Comparison of ENCODE assay signal across 8 mouse cellular contexts in genomic region chrX:75083982-75084773, GRCm38 (mm10). TPM values are rescaled to one million over a fixed set of nuclear protein-coding genes. Genes with fewer than 3 reads are reported as not detected.
A peak's percentile ranks its signal among the peaks of the same experiment; 100 is the strongest.
DNase-seq lines count a peak whose midpoint lies in the region; ATAC-seq and TF ChIP-seq lines count a peak whose summit lies in the region.

No protein-coding gene starts in this region.

- WGBS in stomach, embryonic 15.5 days: 23% methylated on average over 26 of the region's 26 CpGs

- H3K4me2 ChIP-seq in stomach, embryonic 15.5 days: peak overlapping the region; percentile 62

- peak overlapping the region; percentile 59 for H3K4me3 ChIP-seq in embryonic fibroblast, embryonic 13.5 days (ENCODE audit: insufficient read depth, low read length)
- H3K4me3 ChIP-seq in stomach, embryonic 15.5 days (replicated peaks): peak overlapping the region; percentile 50

- no peak for TF ChIP-seq POLR2A in embryonic fibroblast, embryonic 13.5 days (IDR thresholded peaks at IDR 0.05; ENCODE audit: low read depth, low read length)

- no peaks in the 10 kb centered on the region for H3K9me3 ChIP-seq in stomach, embryonic 15.5 days

- TF ChIP-seq CTCF in embryonic fibroblast, embryonic 13.5 days (IDR thresholded peaks at IDR 0.05; ENCODE audit: borderline replicate concordance, insufficient read depth, low read length): no peak

- intact Hi-C loops in heart, postnatal 14 days (cut with DNase I): loop anchor here (10.0 kb wide), 1 partner anchor 79 kb away; no protein-coding TSS in a partner anchor

- no peaks in the 10 kb centered on the region for H3K4me1 ChIP-seq in embryonic fibroblast, embryonic 13.5 days (ENCODE audit: control insufficient read depth, insufficient read depth, low read length)
- H3K4me1 ChIP-seq in stomach, embryonic 15.5 days: no peaks in the 10 kb centered on the region

- ATAC-seq in megakaryocyte progenitor cell, adult 5-6 weeks (replicated peaks; ENCODE audit: poor library complexity): peak; percentile 59
- ATAC-seq in stomach, embryonic 15.5 days (ENCODE audit: insufficient read depth, low FRiP score, low read depth): no peak; the same call in 1 of the 2 replicates

- peak; percentile 4 to 9 for DNase-seq in left cerebral cortex, adult 18-20 months (ENCODE audit: low spot score in 2 of 2)
- no peak for DNase-seq in left cerebral cortex, adult 11 months (ENCODE audit: low spot score)
- DNase-seq in adrenal gland, postnatal 36 days: peak; percentile 28 to 31
- DNase-seq in heart, postnatal 14 days: peak; percentile 1 to 17
- peak; percentile 6 to 9 for DNase-seq in left cerebral cortex, adult 8-10 months (ENCODE audit: low spot score in 2 of 2)

- no peak overlapping the region for H3K9ac ChIP-seq in stomach, embryonic 15.5 days

- H3K27ac ChIP-seq in embryonic fibroblast, embryonic 13.5 days (ENCODE audit: insufficient read depth, low read length): no peak overlapping the region
- H3K27ac ChIP-seq in stomach, embryonic 15.5 days: no peak overlapping the region; the same call in 1 of the 2 replicates

- no peaks in the 10 kb centered on the region for H3K27me3 ChIP-seq in stomach, embryonic 15.5 days (replicated peaks)

- no peaks in the 10 kb centered on the region for H3K36me3 ChIP-seq in stomach, embryonic 15.5 days

RNA-seq across cellular contexts. Expression of gene Gab3, which starts 1.1 kb away (rescaled TPM):
- 1 to 10 TPM; 1.8 to 2.1 TPM for total RNA-seq in left cerebral cortex, adult 18-20 months (2021)
- 1 to 10 TPM; 1.2 to 1.9 TPM for total RNA-seq in adrenal gland, postnatal 36 days (2021)
- 0.67 and 0.72 TPM in 2 replicates for polyA plus RNA-seq in embryonic fibroblast, embryonic 13.5 days (2011; ENCODE audit: insufficient read length, low read depth, missing spikeins)
- total RNA-seq in heart, postnatal 14 days (2021): 1 to 10 TPM; 2.2 to 2.4 TPM
- 1 to 10 TPM; 1.8 to 4.1 (median 2.6) TPM for total RNA-seq in left cerebral cortex, adult 8-10 months (2022)
- total RNA-seq in megakaryocyte progenitor cell, adult 5-6 weeks (2015): 3.4 and 4.1 TPM in 2 replicates
- total RNA-seq in megakaryocyte progenitor cell, adult 5-6 weeks (2017): 2.0 and 2.5 TPM in 2 replicates
- 2.7 and 3.0 TPM in 2 replicates for polyA plus RNA-seq in stomach, embryonic 15.5 days (2015; fragmentation: Nextera tagmentation; extraction: Ambion mirVana)

RNA-seq across cellular contexts. Expression of gene Dkc1, which starts 11.5 kb away (rescaled TPM):
- total RNA-seq in left cerebral cortex, adult 18-20 months (2021): 10 to 100 TPM; 34.1 to 40.0 TPM
- 10 to 100 TPM; 39.9 to 50.8 TPM for total RNA-seq in adrenal gland, postnatal 36 days (2021)
- polyA plus RNA-seq in embryonic fibroblast, embryonic 13.5 days (2011; ENCODE audit: insufficient read length, low read depth, missing spikeins): 61.0 and 75.8 TPM in 2 replicates
- 10 to 100 TPM; 25.9 to 26.4 TPM for total RNA-seq in heart, postnatal 14 days (2021)
- total RNA-seq in left cerebral cortex, adult 8-10 months (2022): 10 to 100 TPM; 31.7 to 54.2 (median 38.0) TPM
- 209 and 242 TPM in 2 replicates for total RNA-seq in megakaryocyte progenitor cell, adult 5-6 weeks (2015)
- total RNA-seq in megakaryocyte progenitor cell, adult 5-6 weeks (2017): 378 and 464 TPM in 2 replicates
- polyA plus RNA-seq in stomach, embryonic 15.5 days (2015; fragmentation: Nextera tagmentation; extraction: Ambion mirVana): 111 and 137 TPM in 2 replicates

RNA-seq across cellular contexts. Expression of gene Mpp1, which starts 46.6 kb away (rescaled TPM):
- 10 to 100 TPM; 39.1 to 39.5 TPM for total RNA-seq in left cerebral cortex, adult 18-20 months (2021)
- 10 to 100 TPM; 44.3 to 46.2 TPM for total RNA-seq in adrenal gland, postnatal 36 days (2021)
- polyA plus RNA-seq in embryonic fibroblast, embryonic 13.5 days (2011; ENCODE audit: insufficient read length, low read depth, missing spikeins): 90.8 and 109 TPM in 2 replicates
- 10 to 100 TPM; 21.0 to 21.8 TPM for total RNA-seq in heart, postnatal 14 days (2021)
- 10 to 100 TPM; 37.3 to 40.7 (median 39.5) TPM for total RNA-seq in left cerebral cortex, adult 8-10 months (2022)
- 69.3 and 70.2 TPM in 2 replicates for total RNA-seq in megakaryocyte progenitor cell, adult 5-6 weeks (2015)
- total RNA-seq in megakaryocyte progenitor cell, adult 5-6 weeks (2017): 62.3 and 64.7 TPM in 2 replicates
- 79.3 and 84.9 TPM in 2 replicates for polyA plus RNA-seq in stomach, embryonic 15.5 days (2015; fragmentation: Nextera tagmentation; extraction: Ambion mirVana)
